Mouse (Mus musculus): ENCODE measurements around the gene Med4.

DNA sequence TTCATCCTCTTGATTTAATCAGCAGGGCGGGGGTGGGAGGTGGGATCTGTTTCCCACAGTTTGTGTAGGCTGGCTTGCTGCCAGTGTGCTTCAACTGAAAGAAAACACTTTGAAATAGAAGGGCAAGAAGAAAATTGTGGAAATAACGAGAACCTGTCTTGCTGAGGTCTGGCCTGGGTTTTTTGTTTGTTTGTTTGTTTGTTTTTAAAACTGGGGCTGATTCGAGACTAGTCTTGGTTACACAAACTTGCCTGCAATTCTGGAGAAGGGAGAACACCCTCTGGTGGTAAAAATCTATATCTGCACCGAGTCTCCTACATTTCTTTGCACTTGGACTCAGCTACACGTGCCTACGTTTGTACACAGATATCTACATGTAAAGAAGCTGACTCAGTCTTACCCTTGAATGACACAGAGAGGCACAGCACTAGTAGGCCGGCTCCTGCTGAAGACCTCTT lies 35.2 kb upstream of the Med4 start:
- peak; percentile 72 for TF ChIP-seq CTCF (IDR thresholded peaks at IDR 0.05; ENCODE audit: low read depth)
- TF ChIP-seq EP300 (IDR thresholded peaks at IDR 0.05; ENCODE audit: low read depth): no peak
